Mouse (Mus musculus) neural tube, embryonic 15.5 days (tissue): Measurements from ENCODE around the gene Adamts5. TPM values are rescaled to one million over a fixed set of nuclear protein-coding genes. Genes with fewer than 3 reads are reported as not detected.

Experiments
- ATAC-seq: fragments of 200-750 bp; cut with Nextera tagmentation; 2 replicates; pipeline ENCODE4 v1.8.0; 2017; ENCODE audit warnings: mild to moderate bottlenecking, moderate TSS enrichment, moderate library complexity; ENCODE audit not compliant: low FRiP score
- H3K27ac ChIP-seq: fragments of 300-500 bp; sonication (generic); replicated peaks from 2 replicates; pipeline ENCODE4 v1.5.1; 2015; ENCODE audit warnings: mild to moderate bottlenecking, inconsistent platforms
- H3K27me3 ChIP-seq: fragments of 300-500 bp; sonication (generic); replicated peaks from 2 replicates; pipeline ENCODE4 v1.6.1; 2015; ENCODE audit warnings: inconsistent platforms
- H3K36me3 ChIP-seq: fragments of 300-500 bp; sonication (generic); 2 replicates; pipeline ENCODE4 v1.6.1; 2015; ENCODE audit warnings: inconsistent platforms
- H3K4me1 ChIP-seq: fragments of 300-500 bp; sonication (generic); 2 replicates; pipeline ENCODE4 v1.6.1; 2015; ENCODE audit warnings: inconsistent platforms
- H3K4me2 ChIP-seq: fragments of 300-500 bp; sonication (generic); 2 replicates; pipeline ENCODE4 v1.6.1; 2015; ENCODE audit warnings: inconsistent platforms, mild to moderate bottlenecking, moderate library complexity
- H3K4me3 ChIP-seq: fragments of 300-500 bp; sonication (generic); replicated peaks from 2 replicates; pipeline ENCODE4 v1.5.1; 2015; ENCODE audit warnings: mild to moderate bottlenecking, inconsistent platforms
- H3K9ac ChIP-seq: fragments of 300-500 bp; sonication (generic); replicated peaks from 2 replicates; pipeline ENCODE4 v1.6.1; 2015; ENCODE audit warnings: mild to moderate bottlenecking, inconsistent platforms
- H3K9me3 ChIP-seq: fragments of 300-500 bp; sonication (generic); replicated peaks from 2 replicates; pipeline ENCODE4 v1.6.1; 2016; ENCODE audit warnings: inconsistent platforms
- whole genome bisulfite sequencing: fragments of 180-500 bp; shearing (Covaris S2); methylation state at CpG from one replicate; pipeline ENCODE4 v1.1.7; 2015; ENCODE audit warnings: mixed read lengths; 5-methylcytosine and 5-hydroxymethylcytosine counted together
- polyA plus RNA-seq: library from polyadenylated mRNA; unstranded; fragments of >200 nt; fragmentation: Nextera tagmentation; extraction: Ambion mirVana; gene quantifications from 2 replicates; pipeline ENCODE4 v1.2.1, GENCODE M21; 2015

Gene Adamts5
- 4.8 and 5.0 TPM in 2 replicates for polyA plus RNA-seq

DNA sequence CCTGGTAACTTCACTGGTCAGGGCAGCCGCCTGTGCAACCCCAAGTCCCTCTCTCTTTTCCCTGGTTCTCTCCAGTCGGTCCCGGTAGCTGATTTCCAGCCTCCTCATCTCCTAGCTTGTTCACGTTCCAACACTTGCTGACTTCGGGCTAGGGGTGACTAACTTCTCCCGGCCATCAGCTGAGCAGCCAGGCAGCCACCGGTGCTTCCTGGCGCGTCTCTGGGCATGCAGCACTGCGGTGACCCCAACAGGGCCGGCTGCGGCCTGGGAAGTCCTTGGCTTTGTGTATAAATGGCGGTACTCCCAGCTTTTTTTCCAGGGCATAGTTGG lies at the start of gene Adamts5:
Gene Adamts5, minus strand, starts transcription at position 248 of the 330 bp plus-strand sequence.
- Histone ChIP-seq H3K4me2 (peak within 1 kb of the TSS; percentile 88), H3K27me3 (peaks cover 13% of the 10 kb centered on the region; the same call in 1 of the 2 replicates), H3K4me3 (peak within 1 kb of the TSS; percentile 49), H3K4me1 (peaks cover 26% of the 10 kb centered on the region), H3K36me3 (no peaks in the 10 kb centered on the region), H3K9me3 (no peaks in the 10 kb centered on the region), H3K27ac (peak within 1 kb of the TSS; percentile 51), H3K9ac (peak within 1 kb of the TSS; percentile 64)
- 8% methylated on average over 13 of the region's 13 CpGs for WGBS
- ATAC-seq, result no peak

DNA sequence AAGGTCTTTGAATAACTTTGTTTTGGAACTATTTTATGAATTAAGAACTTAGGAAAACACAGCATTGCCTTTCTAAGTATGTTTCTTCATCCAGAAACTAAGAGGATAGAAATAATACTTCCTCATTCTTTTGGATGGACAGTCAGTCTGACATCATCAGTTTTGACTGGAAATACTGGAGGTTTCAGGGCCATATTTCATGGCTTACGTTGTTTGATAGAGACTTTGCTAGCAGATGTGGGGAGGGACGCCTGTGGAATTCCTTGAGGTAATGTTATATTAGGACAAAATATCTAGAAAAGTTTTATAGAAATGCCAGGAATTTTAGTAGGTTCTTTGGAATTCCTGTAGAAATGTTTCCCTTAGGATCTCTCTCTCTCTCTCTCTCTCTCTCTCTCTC lies 48.7 kb upstream of the Adamts5 start:
- Histone ChIP-seq H3K27ac (no peak overlapping the region), H3K9me3 (no peaks in the 10 kb centered on the region), H3K36me3 (no peaks in the 10 kb centered on the region), H3K9ac (no peak overlapping the region), H3K4me1 (no peaks in the 10 kb centered on the region), H3K27me3 (no peaks in the 10 kb centered on the region), H3K4me2 (no peak overlapping the region), H3K4me3 (no peak overlapping the region)
- WGBS, result 82% methylated on average over 2 of the region's 2 CpGs
- ATAC-seq, result no peak

DNA sequence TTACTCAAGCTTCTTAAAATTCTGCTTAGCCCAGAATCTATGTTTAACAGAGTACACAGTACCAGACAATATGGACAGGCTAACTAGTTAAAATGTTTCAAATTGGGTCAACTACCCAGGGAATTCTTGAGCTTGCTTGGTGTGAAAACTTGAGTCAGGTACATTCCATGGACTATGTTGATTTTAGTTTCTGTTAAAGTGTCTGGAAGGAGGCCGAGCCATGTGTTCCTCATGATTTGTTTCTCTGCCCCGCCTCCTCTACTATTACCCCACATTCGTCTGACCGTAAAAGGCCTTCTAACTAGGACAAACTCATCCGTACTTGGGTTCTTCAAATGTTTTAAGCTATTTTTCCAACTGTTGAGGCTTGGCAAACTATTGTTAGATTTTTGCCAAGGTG lies 24.4 kb upstream of the Adamts5 start:
- Histone ChIP-seq H3K9ac (no peak overlapping the region), H3K9me3 (no peaks in the 10 kb centered on the region), H3K4me3 (no peak overlapping the region), H3K27me3 (no peaks in the 10 kb centered on the region), H3K4me1 (no peaks in the 10 kb centered on the region), H3K4me2 (no peak overlapping the region), H3K36me3 (no peaks in the 10 kb centered on the region), H3K27ac (no peak overlapping the region)
- ATAC-seq, result no peak
- 82% methylated on average over 5 of the region's 5 CpGs for WGBS

- no peaks in the 10 kb centered on the region for H3K36me3 ChIP-seq
- no peak overlapping the region for H3K4me2 ChIP-seq
- H3K9me3 ChIP-seq, result no peaks in the 10 kb centered on the region
- 93% methylated on average over 1 of the region's 1 CpGs for WGBS
- H3K27ac ChIP-seq, result no peak overlapping the region
- H3K27me3 ChIP-seq, result no peaks in the 10 kb centered on the region
- no peaks in the 10 kb centered on the region for H3K4me1 ChIP-seq
- H3K9ac ChIP-seq, result no peak overlapping the region
- no peak for ATAC-seq
- no peak overlapping the region for H3K4me3 ChIP-seq
Measured at GRCm38 (mm10) chr16:85922454-85922853, 20.8 kb upstream of the Adamts5 start.

DNA sequence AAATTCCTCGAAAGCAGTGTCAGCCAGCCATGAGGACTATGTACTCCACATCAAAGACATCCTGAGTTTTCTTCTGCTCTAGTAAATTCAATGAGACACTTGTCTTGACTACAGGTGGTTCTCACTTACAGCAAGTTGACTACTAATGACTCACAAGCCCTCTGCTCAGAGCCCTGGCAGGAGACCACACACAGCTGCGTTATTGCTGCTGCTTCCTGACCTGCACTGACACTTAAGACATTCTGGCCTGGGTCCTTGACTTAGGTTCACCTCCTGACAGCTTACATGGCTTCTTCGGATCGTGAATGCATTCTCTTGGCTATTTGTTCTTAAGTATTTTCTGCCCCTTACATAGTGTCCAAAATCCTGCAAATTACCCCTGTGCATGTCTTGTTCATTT lies 18.5 kb upstream of the Adamts5 start:
- Histone ChIP-seq H3K27me3 (no peaks in the 10 kb centered on the region), H3K4me3 (no peak overlapping the region), H3K9me3 (no peaks in the 10 kb centered on the region), H3K9ac (no peak overlapping the region), H3K4me1 (no peaks in the 10 kb centered on the region), H3K27ac (no peak overlapping the region), H3K36me3 (no peaks in the 10 kb centered on the region), H3K4me2 (no peak overlapping the region)
- WGBS, result 84% methylated on average over 4 of the region's 4 CpGs
- ATAC-seq, result no peak

- ATAC-seq, result peak; percentile 76
- H3K4me2 ChIP-seq, result peak overlapping the region; percentile 88
- H3K4me3 ChIP-seq, result peak overlapping the region; percentile 49
- under 1% methylated on average over 51 of the region's 51 CpGs for WGBS
- peaks cover 13% of the 10 kb centered on the region; the same call in 1 of the 2 replicates for H3K27me3 ChIP-seq
- peak overlapping the region; percentile 64 for H3K9ac ChIP-seq
- H3K4me1 ChIP-seq, result peaks cover 26% of the 10 kb centered on the region
- no peaks in the 10 kb centered on the region for H3K36me3 ChIP-seq
- H3K9me3 ChIP-seq, result no peaks in the 10 kb centered on the region
- H3K27ac ChIP-seq, result peak overlapping the region; percentile 51
Measured at GRCm38 (mm10) chr16:85900702-85901580, 687 bp downstream of the Adamts5 start.

DNA sequence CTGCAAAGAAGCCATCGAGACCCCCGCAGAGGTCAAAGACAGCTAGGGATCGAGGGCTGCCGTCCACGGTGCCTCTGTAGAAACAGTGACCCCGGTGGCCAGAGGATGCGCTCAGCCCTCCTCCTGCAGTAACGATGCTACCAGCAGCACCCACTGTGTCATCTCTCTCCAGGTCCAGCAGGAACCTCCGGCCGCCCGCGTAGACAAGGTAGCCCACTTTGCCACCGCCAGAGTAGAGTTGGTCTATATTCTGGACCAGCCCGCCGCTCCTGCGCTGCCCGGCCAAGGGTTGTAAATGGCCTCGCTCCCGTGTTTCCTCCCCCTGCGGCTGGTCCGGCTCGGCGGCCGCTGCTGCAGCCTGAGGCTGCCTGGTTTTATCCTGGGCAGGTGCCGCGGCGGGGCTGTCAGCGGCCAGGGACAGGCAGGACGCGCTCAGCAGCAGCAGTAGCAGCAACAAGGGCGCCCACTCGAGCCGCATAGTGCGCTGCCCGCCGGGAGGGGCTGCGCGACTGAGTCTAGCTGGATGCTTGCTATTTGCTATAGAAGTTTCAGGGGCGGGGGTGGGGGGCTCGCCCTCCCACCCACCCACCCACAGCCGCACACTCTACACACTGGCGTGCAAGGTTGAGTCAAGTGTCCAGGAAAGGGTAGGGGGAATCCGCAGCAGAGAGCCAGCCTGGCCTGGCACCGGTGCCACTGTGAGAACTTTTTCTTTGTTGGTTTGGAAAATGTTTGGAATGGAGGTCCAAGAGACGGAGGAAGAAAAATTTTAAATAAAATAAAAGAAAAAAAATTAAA lies 1.6 kb downstream of the Adamts5 start:
- H3K4me1 ChIP-seq, result peaks cover 26% of the 10 kb centered on the region
- ATAC-seq, result peak; percentile 72
- H3K9ac ChIP-seq, result peak overlapping the region; percentile 64
- H3K4me3 ChIP-seq, result peak overlapping the region; percentile 49
- no peaks in the 10 kb centered on the region for H3K36me3 ChIP-seq
- peak overlapping the region; percentile 88 for H3K4me2 ChIP-seq
- H3K27me3 ChIP-seq, result peaks cover 13% of the 10 kb centered on the region; the same call in 1 of the 2 replicates
- peak overlapping the region; percentile 51 for H3K27ac ChIP-seq
- under 1% methylated on average over 45 of the region's 45 CpGs for WGBS
- no peaks in the 10 kb centered on the region for H3K9me3 ChIP-seq

DNA sequence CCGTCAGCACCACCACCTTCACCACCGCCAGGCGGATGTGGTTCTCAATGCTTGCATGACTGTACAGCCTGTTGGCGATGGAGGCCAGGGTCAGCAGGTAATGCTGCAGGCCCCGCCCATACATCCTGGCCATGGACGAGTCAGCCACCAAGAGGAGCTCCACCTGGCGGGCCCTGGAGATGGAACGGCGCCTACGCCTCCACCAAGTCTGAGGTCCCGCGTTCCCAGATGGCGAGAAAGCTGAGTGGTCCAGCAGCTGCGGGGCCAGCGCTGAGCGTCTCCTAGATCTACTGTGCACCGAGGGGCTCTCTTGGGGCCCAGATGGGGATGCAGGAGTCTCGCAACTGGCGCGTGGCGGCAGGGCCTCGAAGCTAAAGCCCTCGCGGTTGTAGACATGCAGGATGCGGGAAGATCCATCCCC lies 2.3 kb downstream of the Adamts5 start:
- peak overlapping the region; percentile 64 for H3K9ac ChIP-seq
- peak; percentile 36 for ATAC-seq
- no peaks in the 10 kb centered on the region for H3K9me3 ChIP-seq
- peak overlapping the region; percentile 49 for H3K4me3 ChIP-seq
- WGBS, result 16% methylated on average over 25 of the region's 25 CpGs
- H3K4me2 ChIP-seq, result peak overlapping the region; percentile 88
- peaks cover 13% of the 10 kb centered on the region; the same call in 1 of the 2 replicates for H3K27me3 ChIP-seq
- H3K36me3 ChIP-seq, result no peaks in the 10 kb centered on the region
- H3K27ac ChIP-seq, result peak overlapping the region; percentile 51; the same call in 1 of the 2 replicates
- H3K4me1 ChIP-seq, result peaks cover 26% of the 10 kb centered on the region

DNA sequence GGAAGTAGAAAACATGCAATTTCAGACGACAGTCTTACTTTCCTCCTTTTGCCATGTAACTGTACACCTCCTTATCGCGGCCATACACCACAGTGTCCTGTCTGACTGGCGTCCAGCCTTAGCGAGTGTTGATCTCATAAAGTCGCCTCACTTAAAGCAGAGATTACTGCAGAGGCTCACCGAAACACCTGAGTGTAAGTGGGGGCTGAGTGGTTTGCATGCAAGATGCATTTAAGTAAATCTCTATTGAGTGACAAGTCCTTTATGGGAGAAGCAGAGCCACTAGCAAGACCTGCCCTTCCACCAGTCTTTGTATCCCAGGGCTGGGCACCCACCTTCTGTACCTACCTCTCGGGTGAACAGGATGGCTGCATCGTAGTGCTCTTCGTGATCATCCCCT lies 2.8 kb downstream of the Adamts5 start:
- no peak overlapping the region for H3K27ac ChIP-seq
- peak overlapping the region; percentile 49 for H3K4me3 ChIP-seq
- H3K9ac ChIP-seq, result no peak overlapping the region
- no peaks in the 10 kb centered on the region for H3K9me3 ChIP-seq
- peaks cover 26% of the 10 kb centered on the region for H3K4me1 ChIP-seq
- no peaks in the 10 kb centered on the region for H3K36me3 ChIP-seq
- peaks cover 13% of the 10 kb centered on the region; the same call in 1 of the 2 replicates for H3K27me3 ChIP-seq
- ATAC-seq, result no peak
- peak overlapping the region; percentile 88 for H3K4me2 ChIP-seq
- WGBS, result 81% methylated on average over 10 of the region's 10 CpGs

DNA sequence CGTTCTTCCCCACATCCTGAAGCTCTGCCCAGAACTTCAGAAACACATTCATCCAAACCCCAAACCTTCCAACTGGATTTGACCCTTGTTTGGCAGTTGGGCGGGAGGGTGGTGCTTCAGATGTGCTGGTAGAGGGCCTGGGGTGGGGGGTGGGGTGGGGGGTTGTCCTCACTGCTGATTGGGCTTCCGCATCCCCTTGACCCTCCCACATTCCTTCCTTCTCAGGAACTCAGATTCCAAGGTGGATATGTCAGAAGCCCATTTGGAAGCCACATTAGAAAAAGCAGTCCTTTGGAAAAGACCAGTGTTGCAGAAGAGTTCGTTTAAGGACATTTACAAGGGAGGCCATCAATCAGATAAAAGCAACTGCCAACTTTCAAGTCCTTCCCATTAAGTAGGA lies 3.2 kb downstream of the Adamts5 start:
- 75% methylated on average over 4 of the region's 4 CpGs for WGBS
- peak overlapping the region; percentile 88 for H3K4me2 ChIP-seq

DNA sequence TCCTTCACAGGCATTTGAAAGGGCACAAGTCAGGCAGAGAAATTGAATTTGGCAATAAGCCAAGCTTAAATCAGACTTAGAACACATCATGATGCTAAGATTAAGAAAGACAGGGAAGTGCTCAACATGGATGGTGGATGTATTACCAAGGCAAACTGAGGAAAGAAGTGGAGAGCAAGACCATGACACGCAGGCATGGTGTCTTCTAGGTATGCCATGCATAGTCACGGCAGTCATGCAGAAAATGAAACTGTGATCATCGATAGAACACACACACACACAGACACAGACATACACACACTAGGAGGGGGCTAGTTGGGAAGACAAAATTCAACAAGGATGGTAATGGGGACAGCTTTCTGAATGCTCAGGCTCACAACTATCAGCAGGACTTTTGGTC lies 3.8 kb downstream of the Adamts5 start:
- H3K27ac ChIP-seq, result no peak overlapping the region
- peak overlapping the region; percentile 49; the same call in 1 of the 2 replicates for H3K4me3 ChIP-seq
- no peak for ATAC-seq
- H3K36me3 ChIP-seq, result no peaks in the 10 kb centered on the region
- WGBS, result 93% methylated on average over 3 of the region's 3 CpGs
- H3K9me3 ChIP-seq, result no peaks in the 10 kb centered on the region
- peaks cover 13% of the 10 kb centered on the region; the same call in 1 of the 2 replicates for H3K27me3 ChIP-seq
- H3K4me2 ChIP-seq, result peak overlapping the region; percentile 88
- H3K4me1 ChIP-seq, result peaks cover 26% of the 10 kb centered on the region
- H3K9ac ChIP-seq, result no peak overlapping the region

More for the DNA sequence above, 3.2 kb downstream of the Adamts5 start:
- no peak for ATAC-seq
- H3K9ac ChIP-seq, result no peak overlapping the region
- H3K4me1 ChIP-seq, result peaks cover 26% of the 10 kb centered on the region
- no peaks in the 10 kb centered on the region for H3K9me3 ChIP-seq
- no peaks in the 10 kb centered on the region for H3K36me3 ChIP-seq
- peaks cover 13% of the 10 kb centered on the region; the same call in 1 of the 2 replicates for H3K27me3 ChIP-seq
- H3K27ac ChIP-seq, result no peak overlapping the region
- H3K4me3 ChIP-seq, result peak overlapping the region; percentile 49; the same call in 1 of the 2 replicates
